Mouse (Mus musculus): ENCODE measurements around the gene Arglu1.

DNA sequence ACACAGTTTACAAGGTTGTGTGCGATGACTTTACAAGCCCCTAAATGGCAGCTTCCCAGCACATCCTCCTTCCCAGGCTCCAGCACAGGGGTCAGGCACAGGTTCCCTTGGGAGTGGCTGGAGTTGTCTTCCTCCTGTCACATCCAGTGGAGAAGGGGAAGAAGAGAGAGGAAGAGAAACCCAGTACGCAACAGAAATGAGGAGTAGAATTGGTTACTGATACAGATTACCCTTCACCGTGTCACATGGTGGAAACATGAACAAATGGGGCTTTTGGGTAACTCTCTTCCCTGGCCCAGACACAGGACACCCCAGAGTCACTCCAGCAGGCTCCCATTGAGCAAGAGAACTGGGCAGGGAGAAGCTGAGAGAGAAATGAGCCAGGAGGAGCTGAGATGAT is 40.8 kb downstream of the Arglu1 start:
- no peak for TF ChIP-seq POLR2A (IDR thresholded peaks at IDR 0.05; ENCODE audit: low read depth, low read length)
- no peak for TF ChIP-seq CTCF (IDR thresholded peaks at IDR 0.05; ENCODE audit: extremely low read depth, insufficient read depth, insufficient read length, insufficient replicate concordance)
